Mouse (Mus musculus): ENCODE results near the gene Prepl. TPM values are rescaled to one million over a fixed set of nuclear protein-coding genes. Genes with fewer than 3 reads are reported as not detected.

Gene Prepl
- polyA plus RNA-seq, 1 experiment from 2014 or later, result 30.9 TPM

DNA sequence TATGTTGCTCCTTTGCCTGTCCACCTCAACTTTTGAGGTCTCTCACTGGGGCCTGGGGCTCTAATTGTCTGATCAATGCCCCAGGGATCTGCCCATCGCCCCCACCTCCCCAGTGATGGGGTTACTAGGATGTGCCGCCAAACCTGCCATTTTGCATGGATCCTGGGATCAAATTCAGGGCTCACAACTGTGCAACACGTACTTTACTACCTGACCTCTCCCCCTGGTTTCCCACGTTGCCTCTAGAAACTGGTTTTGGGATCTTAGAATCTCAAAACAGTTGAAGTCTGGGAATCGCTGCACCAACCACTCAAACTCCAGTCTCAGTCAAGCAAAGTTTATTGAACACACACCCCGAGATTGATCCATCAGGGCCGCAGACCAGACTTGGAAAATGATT lies 31.8 kb downstream of the Prepl start:
- Histone ChIP-seq H3K4me1 (peaks cover 6% of the 10 kb centered on the region; the same call in 1 of the 2 replicates), H3K4me3 (no peak overlapping the region), H3K27ac (replicated peaks) (no peak overlapping the region), H3K27me3 (ENCODE audit: low read depth, poor library complexity, severe bottlenecking) (no peaks in the 10 kb centered on the region), H3K9me3 (replicated peaks) (no peaks in the 10 kb centered on the region), H3K36me3 (peaks cover 16% of the 10 kb centered on the region)
- WGBS, result 95% methylated on average over 7 of the region's 7 CpGs
- DNase-seq (ENCODE audit: low spot score), result no peak

DNA sequence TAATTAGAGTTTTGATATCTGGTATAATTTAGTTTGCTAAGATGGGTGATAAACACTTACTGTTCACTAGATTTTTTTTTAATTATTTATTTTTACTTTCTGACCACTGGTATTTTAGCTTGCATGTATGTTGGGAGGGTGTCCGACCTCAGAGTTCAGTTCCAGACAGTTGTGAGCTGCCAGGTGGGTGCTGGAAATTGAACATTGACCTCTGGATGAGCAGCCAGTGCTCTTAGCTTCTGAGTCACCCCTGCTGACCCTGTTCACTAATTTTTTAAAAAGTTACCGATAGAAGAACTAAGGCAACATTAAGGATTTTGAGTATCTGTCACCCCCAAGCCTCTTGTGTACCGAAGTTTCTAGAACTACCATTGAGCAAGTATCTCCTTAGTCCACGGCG lies 41.7 kb downstream of the Prepl start:
- Histone ChIP-seq H3K4me1 (no peaks in the 10 kb centered on the region), H3K27me3 (ENCODE audit: low read depth, poor library complexity, severe bottlenecking) (no peaks in the 10 kb centered on the region), H3K4me3 (no peak overlapping the region), H3K27ac (replicated peaks) (no peak overlapping the region), H3K36me3 (no peaks in the 10 kb centered on the region), H3K9me3 (replicated peaks) (no peaks in the 10 kb centered on the region)
- WGBS, result 95% methylated on average over 5 of the region's 5 CpGs
- DNase-seq (ENCODE audit: low spot score), result no peak

DNA sequence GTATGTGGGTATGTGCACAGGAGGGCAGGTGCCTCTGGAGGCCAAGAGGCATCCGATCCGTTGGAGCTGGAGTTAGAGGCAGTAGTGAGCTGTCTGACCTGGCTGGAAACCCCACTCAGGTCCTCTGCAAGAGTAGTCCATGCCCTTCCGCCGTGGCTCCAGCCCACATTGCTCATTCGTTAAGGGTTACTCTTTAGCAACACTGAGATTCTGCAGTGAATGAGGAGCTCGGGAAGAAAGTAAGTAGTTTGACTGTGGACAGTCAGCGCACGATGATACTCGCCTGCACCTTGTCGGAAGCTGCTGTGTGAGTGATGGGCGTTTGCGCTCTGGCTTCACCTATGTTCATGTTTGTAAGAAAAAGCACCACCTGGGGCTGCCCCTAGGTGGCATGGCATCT lies 44.9 kb downstream of the Prepl start:
- 88% methylated on average over 12 of the region's 12 CpGs for WGBS

DNA sequence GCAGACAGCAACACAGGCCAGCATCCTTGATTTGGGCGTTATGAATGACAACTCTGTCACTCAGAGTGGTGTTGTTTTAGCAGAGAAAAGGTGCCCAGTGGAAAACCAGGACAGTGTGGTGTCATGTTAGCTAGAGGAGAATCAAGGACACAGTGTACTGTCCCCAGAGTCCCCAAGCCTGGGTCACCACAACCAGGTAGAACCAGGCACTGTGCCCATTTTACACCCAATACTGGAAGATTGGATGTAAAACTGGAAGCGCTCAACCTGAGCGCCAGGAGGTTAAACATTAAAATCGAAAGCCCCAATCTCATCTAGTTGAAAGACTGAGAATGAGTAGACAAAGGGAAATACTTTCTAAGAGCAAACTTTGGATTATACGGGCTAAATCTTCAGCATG lies 45.6 kb downstream of the Prepl start:
- no peak for DNase-seq (ENCODE audit: low spot score)
- H3K27ac ChIP-seq (replicated peaks), result no peak overlapping the region
- H3K36me3 ChIP-seq, result no peaks in the 10 kb centered on the region
- peaks cover 11% of the 10 kb centered on the region for H3K4me1 ChIP-seq
- WGBS, result 86% methylated on average over 5 of the region's 5 CpGs
- no peaks in the 10 kb centered on the region for H3K27me3 ChIP-seq (ENCODE audit: low read depth, poor library complexity, severe bottlenecking)
- H3K4me3 ChIP-seq, result no peak overlapping the region
- no peaks in the 10 kb centered on the region for H3K9me3 ChIP-seq (replicated peaks)

More for the DNA sequence above, 44.9 kb downstream of the Prepl start:
- Histone ChIP-seq H3K27ac (replicated peaks) (no peak overlapping the region), H3K36me3 (no peaks in the 10 kb centered on the region), H3K4me1 (peaks cover 11% of the 10 kb centered on the region), H3K9me3 (replicated peaks) (no peaks in the 10 kb centered on the region), H3K27me3 (ENCODE audit: low read depth, poor library complexity, severe bottlenecking) (no peaks in the 10 kb centered on the region), H3K4me3 (no peak overlapping the region)
- DNase-seq (ENCODE audit: low spot score), result no peak

DNA sequence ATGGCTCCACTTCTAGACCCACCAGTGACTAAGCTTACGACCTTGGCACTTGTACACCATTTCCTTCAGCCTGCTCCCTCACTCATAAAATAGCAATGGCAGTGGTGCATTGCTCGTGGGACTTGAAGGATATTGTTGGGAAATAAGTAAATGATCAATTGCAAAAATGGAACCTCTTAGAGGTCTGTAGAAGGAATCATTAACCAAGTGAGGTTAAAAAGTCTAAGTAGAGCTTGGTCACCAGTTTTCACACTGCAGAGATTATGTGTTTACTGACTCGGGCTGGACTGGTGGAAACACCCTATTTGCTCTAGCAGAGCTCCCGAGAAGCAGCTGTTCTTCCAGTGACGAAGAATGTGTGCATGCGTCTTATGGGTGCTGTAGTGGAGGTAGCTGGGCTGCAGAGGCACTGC lies 46.6 kb downstream of the Prepl start:
- no peaks in the 10 kb centered on the region for H3K36me3 ChIP-seq
- no peaks in the 10 kb centered on the region for H3K9me3 ChIP-seq (replicated peaks)
- no peak overlapping the region for H3K27ac ChIP-seq (replicated peaks)
- DNase-seq (ENCODE audit: low spot score), result no peak
- peaks cover 11% of the 10 kb centered on the region for H3K4me1 ChIP-seq
- H3K4me3 ChIP-seq, result no peak overlapping the region
- WGBS, result 85% methylated on average over 6 of the region's 6 CpGs
- H3K27me3 ChIP-seq (ENCODE audit: low read depth, poor library complexity, severe bottlenecking), result no peaks in the 10 kb centered on the region

DNA sequence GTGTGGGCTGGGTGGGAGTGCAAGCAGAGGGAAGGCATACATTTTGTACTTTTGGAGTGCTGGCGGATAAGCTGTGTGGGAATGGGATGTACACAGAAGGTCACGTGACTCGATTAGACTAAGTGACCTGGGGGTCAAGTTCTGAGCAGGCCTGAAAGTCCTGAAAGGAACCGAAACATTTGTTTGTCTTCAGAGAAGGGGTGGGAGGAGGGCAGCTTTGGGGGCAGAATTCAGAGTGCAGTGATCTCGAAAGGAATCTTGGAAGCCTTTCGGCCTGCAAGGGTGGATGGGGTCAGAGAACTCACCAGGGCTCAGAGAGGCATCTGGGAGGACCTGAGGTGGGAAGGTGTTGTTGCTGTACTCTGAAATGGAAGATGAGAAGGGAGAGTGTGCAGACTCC lies 47.6 kb downstream of the Prepl start:
- no peak overlapping the region for H3K27ac ChIP-seq (replicated peaks)
- H3K36me3 ChIP-seq, result no peaks in the 10 kb centered on the region
- H3K4me3 ChIP-seq, result no peak overlapping the region
- 56% methylated on average over 6 of the region's 6 CpGs for WGBS
- H3K4me1 ChIP-seq, result peaks cover 11% of the 10 kb centered on the region
- no peak for DNase-seq (ENCODE audit: low spot score)
- no peaks in the 10 kb centered on the region for H3K9me3 ChIP-seq (replicated peaks)
- H3K27me3 ChIP-seq (ENCODE audit: low read depth, poor library complexity, severe bottlenecking), result no peaks in the 10 kb centered on the region

DNA sequence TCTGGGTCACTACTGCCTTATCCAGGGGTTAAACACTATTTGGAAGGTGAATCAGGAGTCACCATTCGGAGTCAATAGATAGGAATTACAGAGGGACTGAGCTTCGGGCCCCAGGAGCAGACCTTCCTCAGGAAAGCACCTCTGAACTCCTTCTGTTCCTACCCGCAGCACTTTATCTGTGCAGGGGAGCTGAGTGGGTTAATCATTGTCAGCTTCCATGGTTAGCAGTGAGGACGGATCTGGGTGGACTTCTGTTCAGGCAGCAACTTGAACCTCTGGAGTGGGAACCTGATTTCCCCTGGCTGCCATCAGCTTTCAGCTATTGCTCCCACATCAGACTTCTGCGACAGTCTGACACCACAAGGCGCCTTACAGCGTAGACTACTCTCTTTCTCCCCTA lies 49.1 kb downstream of the Prepl start:
- H3K9me3 ChIP-seq (replicated peaks), result no peaks in the 10 kb centered on the region
- no peaks in the 10 kb centered on the region for H3K36me3 ChIP-seq
- no peak overlapping the region for H3K4me3 ChIP-seq
- WGBS, result 88% methylated on average over 7 of the region's 7 CpGs
- H3K27me3 ChIP-seq (ENCODE audit: low read depth, poor library complexity, severe bottlenecking), result no peaks in the 10 kb centered on the region
- DNase-seq (ENCODE audit: low spot score), result no peak
- peaks cover 11% of the 10 kb centered on the region for H3K4me1 ChIP-seq
- H3K27ac ChIP-seq (replicated peaks), result no peak overlapping the region

DNA sequence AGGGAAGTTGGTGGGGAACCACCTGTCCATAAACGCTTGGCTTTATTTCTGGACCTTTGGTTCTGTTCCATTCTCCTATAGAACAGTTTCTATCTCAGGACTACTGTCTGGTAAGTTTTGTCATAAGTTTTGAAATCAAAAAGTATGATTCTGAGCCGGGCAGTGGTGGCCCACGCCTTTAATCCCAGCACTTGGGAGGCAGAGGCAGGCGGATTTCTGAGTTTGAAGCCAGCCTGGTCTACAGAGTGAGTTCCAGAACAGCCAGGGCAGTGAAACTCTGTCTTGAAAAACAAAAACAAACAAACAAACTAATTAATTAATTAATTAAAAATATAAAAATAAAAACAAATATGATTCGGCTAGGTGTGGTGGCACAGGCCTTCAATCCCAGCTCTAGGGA lies 51.3 kb downstream of the Prepl start:
- no peaks in the 10 kb centered on the region for H3K9me3 ChIP-seq (replicated peaks)
- H3K4me1 ChIP-seq, result peaks cover 15% of the 10 kb centered on the region
- H3K36me3 ChIP-seq, result no peaks in the 10 kb centered on the region
- 92% methylated on average over 5 of the region's 5 CpGs for WGBS
- no peak overlapping the region for H3K4me3 ChIP-seq
- H3K27ac ChIP-seq (replicated peaks), result no peak overlapping the region
- DNase-seq (ENCODE audit: low spot score), result no peak
- H3K27me3 ChIP-seq (ENCODE audit: low read depth, poor library complexity, severe bottlenecking), result no peaks in the 10 kb centered on the region

DNA sequence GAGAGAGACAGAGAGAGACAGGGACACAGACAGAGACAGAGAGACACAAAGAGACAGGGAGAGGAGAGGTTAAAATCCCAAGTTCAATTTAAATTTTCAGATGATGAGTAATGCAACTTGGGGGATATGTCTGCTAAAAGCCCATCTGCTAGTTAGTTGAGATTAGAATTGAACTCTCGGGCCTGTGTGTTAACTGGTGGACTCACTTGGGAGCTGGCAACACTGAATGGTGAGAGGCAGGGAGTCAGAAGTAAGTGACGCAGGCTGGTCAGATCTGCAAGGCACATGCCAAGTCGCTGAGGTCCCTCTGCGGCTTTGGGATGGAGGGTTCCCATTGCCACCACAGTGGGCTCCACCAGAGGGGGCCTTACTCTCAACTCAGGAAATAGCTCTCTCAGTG lies 51.7 kb downstream of the Prepl start:
- WGBS, result 83% methylated on average over 4 of the region's 4 CpGs
- H3K36me3 ChIP-seq, result no peaks in the 10 kb centered on the region
- H3K4me1 ChIP-seq, result peaks cover 15% of the 10 kb centered on the region
- DNase-seq (ENCODE audit: low spot score), result no peak
- H3K4me3 ChIP-seq, result no peak overlapping the region
- no peaks in the 10 kb centered on the region for H3K9me3 ChIP-seq (replicated peaks)
- H3K27ac ChIP-seq (replicated peaks), result no peak overlapping the region
- no peaks in the 10 kb centered on the region for H3K27me3 ChIP-seq (ENCODE audit: low read depth, poor library complexity, severe bottlenecking)

DNA sequence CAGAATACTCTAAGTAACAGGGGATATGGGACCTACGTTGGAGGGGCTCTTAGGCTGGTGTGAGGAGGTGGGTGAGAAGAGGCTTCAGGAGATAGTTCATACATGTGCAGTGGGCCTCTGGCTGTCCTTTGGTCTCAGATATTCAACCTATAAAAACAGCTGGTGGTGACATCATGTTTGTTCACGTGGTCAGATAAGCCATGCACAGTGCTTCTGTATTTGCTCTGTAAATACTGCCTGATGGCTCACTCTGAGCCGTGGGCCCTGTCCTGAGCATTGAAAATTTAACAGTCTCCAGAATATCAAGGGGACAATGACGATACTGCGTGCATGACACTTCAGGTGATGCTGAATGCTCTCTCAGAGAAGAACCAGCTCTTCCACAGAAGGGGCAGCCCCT lies 52.2 kb downstream of the Prepl start:
- no peak overlapping the region for H3K27ac ChIP-seq (replicated peaks)
- H3K4me3 ChIP-seq, result no peak overlapping the region
- no peaks in the 10 kb centered on the region for H3K9me3 ChIP-seq (replicated peaks)
- H3K4me1 ChIP-seq, result peaks cover 15% of the 10 kb centered on the region
- DNase-seq (ENCODE audit: low spot score), result no peak
- no peaks in the 10 kb centered on the region for H3K27me3 ChIP-seq (ENCODE audit: low read depth, poor library complexity, severe bottlenecking)
- no peaks in the 10 kb centered on the region for H3K36me3 ChIP-seq
- 85% methylated on average over 5 of the region's 5 CpGs for WGBS

DNA sequence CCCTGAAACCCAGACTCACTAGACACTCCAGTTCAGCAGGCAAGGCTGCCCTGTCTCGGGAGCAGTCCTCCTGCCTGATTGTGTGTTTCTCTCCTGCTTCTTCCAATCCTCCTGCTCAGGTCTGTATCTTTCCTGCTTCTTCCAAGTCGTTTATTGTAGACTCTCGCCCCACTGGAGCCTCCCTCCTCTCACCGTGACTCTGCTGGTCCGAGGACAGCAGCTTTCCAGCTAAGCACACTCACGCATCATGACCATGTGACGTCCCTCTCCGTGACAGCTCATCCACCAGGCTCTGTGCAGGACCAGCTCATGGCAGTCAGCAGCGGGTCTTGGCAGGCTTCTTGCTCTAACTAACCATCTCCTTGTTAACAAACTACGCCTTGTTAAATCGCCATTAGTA lies 56.0 kb downstream of the Prepl start:
- DNase-seq (ENCODE audit: low spot score), result no peak
- Histone ChIP-seq H3K4me1 (0 out of 2 replicates have a peak, but pooled peaks cover 4% of the 10 kb centered on the region), H3K27me3 (ENCODE audit: low read depth, poor library complexity, severe bottlenecking) (no peaks in the 10 kb centered on the region), H3K9me3 (replicated peaks) (no peaks in the 10 kb centered on the region), H3K4me3 (no peak overlapping the region), H3K36me3 (no peaks in the 10 kb centered on the region), H3K27ac (replicated peaks) (no peak overlapping the region)
- 74% methylated on average over 11 of the region's 11 CpGs for whole genome bisulfite sequencing

DNA sequence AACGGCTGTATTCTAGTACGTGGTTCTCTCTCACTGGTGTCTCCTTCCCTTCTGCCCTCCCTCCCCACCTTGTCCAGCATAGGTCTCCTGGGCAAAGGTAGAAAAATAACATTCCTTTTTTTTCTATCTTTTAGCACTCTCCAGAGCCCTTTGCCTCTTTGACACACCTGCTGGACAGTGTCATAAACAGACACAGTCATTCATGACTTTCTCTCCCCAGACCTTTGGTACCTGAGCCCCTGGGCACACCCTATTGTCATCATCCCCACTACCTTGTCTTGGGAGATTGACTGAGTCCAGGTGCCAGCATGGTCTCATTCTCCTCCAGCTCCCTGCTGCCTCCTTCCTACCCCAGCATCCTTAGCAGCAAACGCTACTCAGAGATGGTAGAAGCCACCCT lies 57.0 kb downstream of the Prepl start:
- no peaks in the 10 kb centered on the region for H3K27me3 ChIP-seq (ENCODE audit: low read depth, poor library complexity, severe bottlenecking)
- DNase-seq (ENCODE audit: low spot score), result no peak
- no peak overlapping the region for H3K27ac ChIP-seq (replicated peaks)
- H3K4me1 ChIP-seq, result 0 out of 2 replicates have a peak, but pooled peaks cover 4% of the 10 kb centered on the region
- no peak overlapping the region for H3K4me3 ChIP-seq
- 83% methylated on average over 3 of the region's 3 CpGs for WGBS
- H3K36me3 ChIP-seq, result no peaks in the 10 kb centered on the region
- H3K9me3 ChIP-seq (replicated peaks), result no peaks in the 10 kb centered on the region

DNA sequence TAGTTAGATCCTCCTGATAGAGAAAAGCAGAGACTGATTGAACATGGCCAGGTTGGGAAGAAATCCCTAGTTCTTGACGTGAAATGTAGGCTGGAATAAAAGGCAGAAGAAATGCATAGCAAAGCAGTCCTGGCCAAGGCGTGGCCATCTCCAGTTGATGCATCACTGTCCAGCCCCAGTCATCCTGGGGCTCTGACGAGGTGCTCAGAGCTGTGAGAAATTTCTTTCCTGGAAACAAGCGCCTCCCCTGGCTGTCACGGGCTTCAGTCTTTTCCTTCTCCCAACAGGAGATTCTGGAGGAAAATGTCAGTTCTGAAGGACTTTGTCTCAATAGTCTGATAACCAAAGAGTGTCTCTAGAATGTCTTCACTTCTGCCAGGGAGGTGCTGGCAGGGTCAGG lies 59.4 kb downstream of the Prepl start:
- no peak overlapping the region for H3K27ac ChIP-seq (replicated peaks)
- no peak overlapping the region for H3K4me3 ChIP-seq
- 78% methylated on average over 5 of the region's 5 CpGs for WGBS
- H3K27me3 ChIP-seq (ENCODE audit: low read depth, poor library complexity, severe bottlenecking), result no peaks in the 10 kb centered on the region
- DNase-seq (ENCODE audit: low spot score), result no peak
- no peaks in the 10 kb centered on the region for H3K9me3 ChIP-seq (replicated peaks)
- H3K4me1 ChIP-seq, result 0 out of 2 replicates have a peak, but pooled peaks cover 4% of the 10 kb centered on the region
- H3K36me3 ChIP-seq, result no peaks in the 10 kb centered on the region

DNA sequence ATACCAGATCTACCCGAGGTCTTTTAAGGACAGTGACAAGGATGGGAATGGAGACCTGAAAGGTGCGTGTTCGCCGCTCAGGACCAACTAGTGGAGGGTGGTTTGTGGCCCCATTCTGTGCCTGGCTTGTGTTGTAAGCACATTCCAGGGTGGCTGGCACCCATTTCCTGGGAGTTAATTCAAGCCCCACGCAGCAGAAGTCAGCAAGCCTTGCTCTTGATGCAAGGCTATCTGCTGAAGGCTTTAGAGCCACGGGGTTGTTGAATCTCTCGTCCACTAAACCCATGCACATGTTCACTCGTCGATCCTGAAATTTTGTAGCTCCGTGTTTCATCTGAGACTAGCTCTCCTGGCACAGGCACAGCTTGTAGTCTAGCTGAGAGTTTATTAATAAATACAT lies 61.2 kb downstream of the Prepl start:
- Histone ChIP-seq H3K27me3 (ENCODE audit: low read depth, poor library complexity, severe bottlenecking) (no peaks in the 10 kb centered on the region), H3K4me3 (no peak overlapping the region), H3K36me3 (peaks cover 7% of the 10 kb centered on the region; the same call in 1 of the 2 replicates), H3K9me3 (replicated peaks) (no peaks in the 10 kb centered on the region), H3K27ac (replicated peaks) (no peak overlapping the region), H3K4me1 (0 out of 2 replicates have a peak, but pooled peaks cover under 1% of the 10 kb centered on the region)
- 95% methylated on average over 10 of the region's 10 CpGs for WGBS
- no peak for DNase-seq (ENCODE audit: low spot score)
